Mouse (Mus musculus): ENCODE data around the gene Spint1.

Spint1 gene

DNA sequence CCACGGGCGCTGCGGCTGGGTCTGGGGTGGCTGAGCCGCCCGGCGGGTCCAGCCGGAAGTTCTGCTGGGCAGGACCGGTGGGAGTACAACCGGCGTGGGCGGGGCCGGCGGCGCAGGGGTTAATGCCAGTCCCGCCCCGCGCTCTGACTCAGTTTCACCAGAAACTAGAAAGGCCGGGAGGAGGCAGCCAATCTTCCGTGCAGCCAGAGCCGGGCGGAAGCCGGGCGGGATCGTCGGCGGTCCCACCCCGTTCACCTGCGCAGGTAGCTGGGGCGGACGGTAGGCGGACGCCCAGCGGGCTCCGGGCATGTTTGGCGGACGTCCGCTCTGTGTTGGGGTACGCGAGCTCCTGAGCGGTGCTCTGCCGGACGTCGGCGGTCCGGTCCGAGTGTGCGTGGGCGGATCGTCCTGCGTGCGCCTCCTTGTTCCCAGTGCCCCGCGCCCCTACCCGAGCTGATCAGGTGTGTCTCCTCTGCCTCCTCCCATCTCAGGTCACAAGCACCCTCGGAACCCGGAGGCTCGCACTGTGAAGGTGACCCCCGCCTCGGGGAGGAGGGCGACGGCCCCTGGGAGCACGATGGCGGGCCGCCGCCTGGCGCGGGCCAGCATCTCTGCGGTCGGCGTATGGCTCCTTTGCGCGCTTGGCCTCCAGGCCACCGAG, at the start of gene Spint1:
TSS of gene Spint1 (plus strand) at position 153 of the 661 bp plus-strand sequence.
- DNase-seq = peak in 1 of 2 experiments; percentile 14

DNA sequence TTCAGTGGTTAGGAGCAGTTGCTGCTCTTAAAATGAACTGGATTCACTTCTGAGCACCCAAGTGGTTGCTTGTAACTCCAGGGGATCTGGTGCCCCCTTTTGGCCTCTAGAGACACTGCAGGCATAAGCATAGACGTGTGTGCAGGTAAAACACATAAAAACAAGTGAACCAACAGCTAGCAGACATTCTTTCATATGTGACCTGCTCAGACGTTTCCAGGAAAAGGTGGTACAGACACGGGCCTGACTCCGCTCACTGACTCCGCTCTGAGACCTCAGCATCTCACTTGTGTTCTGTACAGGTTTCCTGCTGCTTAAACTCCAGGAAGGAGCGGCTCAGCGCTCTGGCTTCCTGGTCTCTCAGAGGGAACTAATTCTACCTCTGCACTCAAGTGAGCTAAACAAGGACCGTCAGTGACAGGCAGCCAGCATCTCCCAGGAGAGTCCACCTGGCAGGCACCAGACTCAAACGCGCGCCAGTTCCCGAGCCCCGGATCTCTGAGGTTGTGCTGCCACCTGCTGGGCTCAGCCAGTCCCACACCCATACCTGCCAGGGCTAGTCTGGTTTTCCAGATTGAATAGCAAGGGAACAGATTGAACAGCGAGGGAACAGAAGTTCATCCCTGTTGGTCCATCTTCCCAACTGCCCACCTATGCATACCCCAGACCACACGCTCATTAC, 48.0 kb upstream of the Spint1 start:
- DNase-seq = peak; percentile 68 to 87

DNA sequence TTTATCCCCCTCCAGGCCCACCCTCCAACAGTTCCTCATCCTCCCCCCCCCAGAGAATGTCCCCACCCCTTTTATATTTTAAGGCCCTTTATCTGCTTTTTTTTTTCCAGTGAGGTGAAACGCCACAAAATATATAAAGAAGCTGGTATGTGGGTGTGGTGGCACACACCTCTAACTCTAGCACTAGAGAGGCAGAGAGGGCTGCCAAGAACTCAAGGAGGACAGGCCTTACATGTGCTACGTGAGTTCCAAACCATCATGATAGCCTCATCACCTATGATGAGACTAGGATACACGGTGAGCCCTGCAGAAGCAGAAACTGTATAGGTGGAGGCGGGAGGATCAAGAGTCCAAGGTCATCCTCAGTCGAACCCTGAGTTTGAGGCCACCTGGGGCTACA, 46.2 kb upstream of the Spint1 start:
- no peak for DNase-seq

DNA sequence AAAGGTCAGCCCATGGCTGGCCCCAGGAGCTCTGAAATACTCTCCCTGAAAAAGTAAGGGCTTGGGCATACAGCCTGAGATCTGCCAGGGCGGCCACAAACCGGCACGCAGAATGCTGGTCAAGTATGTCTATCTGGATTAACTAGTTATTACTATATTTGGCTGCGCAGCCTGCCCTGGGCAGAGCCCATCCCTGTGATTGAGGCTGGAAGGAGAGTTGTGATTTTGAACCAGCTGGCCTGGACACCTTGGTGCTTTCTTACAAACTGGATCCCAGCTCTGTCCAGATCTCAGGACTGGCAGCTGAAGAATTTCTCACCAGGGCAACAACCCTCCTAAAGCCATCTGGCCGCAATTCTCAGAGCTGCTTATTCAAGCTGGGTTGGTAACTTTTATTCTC, 43.0 kb upstream of the Spint1 start:
- no peak for DNase-seq

DNA sequence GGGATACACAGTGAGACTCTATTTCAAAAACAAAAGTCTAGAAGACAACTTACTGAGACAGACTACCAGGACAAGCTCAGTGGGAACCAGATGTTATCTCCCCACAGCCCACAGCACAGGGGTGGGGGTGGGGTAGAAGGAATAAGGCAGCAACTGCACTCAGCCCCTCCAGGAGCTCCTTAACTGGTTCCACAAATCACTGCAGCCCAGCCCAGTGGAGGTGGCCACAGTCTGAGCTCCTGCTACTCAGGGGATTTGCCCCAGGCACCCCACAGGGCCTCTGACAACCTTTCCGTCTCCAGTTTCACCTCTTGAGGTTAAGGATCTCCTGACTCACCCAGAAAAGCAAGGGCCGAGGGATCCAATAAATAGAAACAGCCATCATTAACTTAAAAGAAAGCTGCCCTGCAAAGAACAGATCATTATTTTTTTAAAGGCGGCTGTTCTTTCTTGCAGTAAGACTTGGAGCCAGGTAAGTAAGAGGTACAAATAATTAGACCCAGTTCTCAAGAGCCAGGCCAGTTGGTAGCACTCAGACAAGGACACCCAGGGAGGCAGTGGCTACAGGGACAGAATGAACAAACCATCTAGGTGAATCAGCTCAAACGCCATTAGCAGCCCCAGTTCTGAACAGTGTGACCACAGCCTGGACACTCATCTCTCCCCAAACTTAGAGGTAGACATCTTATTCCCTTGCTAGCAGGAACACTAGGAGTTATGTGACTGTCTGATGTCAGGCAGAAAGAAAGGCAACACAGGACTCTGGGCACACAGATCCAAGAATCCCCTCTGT, 40.6 kb upstream of the Spint1 start:
- DNase-seq = no peak

DNA sequence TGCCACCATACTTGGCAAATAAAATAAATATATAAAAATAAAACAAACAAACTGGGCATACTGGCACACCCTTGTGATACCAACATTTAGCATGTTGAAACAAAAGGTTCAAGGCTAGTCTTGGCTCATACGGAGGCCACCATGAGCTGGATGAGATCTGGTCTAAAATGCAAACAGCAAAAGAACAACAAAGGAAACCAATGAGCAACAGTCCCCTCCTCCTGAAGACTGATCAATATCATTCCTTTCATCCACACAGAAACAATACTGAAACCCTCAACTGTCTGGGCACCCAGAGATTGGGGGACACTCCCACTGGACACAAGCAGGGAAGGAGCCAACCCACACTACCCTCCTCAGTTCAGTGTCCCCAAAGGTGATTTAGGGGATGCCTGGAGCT, 39.7 kb upstream of the Spint1 start:
- DNase-seq = no peak

DNA sequence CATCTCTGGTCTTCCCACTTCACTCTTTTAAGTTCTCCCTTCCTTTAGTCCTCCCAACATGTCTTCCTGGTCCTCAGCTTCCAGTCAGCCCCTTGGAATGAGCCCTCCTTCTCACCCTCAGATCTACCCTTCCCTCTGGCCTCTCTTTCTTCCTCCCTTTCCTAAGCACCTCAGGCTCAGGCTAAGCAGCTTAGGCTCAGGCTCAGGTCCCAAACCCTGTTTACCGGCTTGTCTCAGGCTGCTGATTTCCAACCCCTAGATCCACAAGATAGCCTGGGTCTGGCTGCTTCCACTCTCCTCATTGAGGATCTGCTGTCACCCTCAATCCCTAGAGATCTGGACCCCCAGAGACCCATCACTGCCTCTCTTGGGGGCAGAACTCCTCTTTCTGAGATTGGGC, 39.1 kb upstream of the Spint1 start:
- DNase-seq = no peak

DNA sequence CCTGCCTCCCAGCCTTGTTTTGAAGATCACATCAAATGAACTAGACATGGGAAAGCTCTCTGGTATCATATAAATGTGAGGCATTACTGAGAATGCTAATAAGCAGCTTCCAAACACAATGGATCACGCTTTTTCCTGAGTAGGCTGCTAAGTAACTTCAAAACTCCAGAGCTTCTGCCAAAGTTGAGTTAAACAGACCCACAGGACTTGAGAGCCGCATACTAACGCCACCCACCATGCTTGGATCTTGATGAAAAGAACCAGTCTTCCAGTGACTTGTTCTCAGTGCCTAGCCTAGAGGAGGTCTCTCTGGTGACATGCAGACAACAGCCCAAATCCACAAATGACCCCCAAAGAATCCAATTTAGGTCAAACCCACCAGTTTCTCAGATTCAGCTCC, 38.2 kb upstream of the Spint1 start:
- no peak for DNase-seq

DNA sequence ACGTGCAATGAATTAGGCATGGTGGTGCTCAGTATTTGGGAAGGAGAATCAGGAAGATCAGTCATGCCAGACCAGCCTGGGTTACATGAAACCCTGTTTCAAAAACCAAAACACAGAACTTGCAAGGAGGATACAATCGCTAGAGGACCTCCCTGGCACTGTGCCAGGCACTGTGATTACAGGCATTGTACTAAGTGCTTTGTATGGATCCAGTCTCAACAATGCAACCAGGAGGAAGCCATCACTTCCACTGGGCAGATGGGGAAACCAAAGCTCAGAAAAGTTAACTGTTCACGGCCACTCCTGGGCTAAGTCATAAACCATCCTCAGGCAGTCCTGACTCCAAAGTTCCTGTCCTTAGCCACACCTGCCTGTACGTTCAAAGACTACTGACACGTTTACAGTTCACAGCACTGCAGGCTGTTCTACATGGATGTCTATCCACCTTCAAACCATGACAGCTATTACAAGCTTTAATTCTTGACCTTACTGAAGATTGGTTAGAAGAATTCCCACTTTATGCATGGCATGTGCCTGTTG, 34.2 kb upstream of the Spint1 start:
- DNase-seq = no peak

DNA sequence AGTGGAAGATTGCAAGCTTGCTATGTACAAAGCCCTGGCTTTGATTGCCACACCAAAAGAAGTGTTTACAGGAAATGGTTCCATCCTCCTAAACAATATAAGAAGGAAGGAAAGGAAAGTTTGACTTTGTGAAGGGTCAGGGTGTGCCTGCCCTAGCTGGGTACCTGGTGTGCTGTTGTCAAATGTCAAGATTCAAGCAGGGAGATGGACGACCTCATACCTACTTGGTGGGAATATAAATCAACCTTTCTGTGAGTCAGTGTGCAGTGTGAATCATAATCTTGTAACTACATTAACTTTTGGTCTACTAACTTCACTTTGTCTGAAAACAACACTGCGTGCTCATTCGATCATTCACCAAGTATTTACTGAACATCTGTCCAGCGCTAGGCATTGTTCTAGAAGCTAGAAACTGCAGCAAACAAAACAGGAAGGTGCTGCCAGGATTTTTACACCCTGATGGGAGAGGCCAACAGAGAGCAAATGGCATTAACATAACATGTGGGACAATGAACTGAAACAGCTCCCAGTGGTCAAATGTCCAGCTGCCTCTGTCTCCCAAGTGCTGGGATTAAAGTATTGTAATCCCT, 33.2 kb upstream of the Spint1 start:
- DNase-seq = no peak

DNA sequence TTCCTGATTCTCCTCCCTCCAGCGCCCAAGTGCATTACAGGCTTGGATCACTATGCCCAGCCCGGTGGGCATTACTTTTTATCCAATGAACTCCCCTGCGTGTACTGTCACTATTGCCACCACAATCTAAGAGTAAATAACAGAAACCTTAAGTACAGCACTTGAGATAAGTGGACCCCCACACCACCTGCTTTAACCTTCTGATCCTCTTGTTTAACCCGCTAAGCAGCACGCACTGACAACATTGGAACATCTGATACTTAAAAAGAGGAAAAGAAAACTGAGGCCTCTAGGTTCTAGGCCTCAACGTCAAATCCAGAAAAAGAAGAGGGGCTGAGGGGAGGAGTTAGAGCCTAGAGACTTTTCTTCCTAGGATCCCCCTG, 29.2 kb upstream of the Spint1 start:
- no peak for DNase-seq

DNA sequence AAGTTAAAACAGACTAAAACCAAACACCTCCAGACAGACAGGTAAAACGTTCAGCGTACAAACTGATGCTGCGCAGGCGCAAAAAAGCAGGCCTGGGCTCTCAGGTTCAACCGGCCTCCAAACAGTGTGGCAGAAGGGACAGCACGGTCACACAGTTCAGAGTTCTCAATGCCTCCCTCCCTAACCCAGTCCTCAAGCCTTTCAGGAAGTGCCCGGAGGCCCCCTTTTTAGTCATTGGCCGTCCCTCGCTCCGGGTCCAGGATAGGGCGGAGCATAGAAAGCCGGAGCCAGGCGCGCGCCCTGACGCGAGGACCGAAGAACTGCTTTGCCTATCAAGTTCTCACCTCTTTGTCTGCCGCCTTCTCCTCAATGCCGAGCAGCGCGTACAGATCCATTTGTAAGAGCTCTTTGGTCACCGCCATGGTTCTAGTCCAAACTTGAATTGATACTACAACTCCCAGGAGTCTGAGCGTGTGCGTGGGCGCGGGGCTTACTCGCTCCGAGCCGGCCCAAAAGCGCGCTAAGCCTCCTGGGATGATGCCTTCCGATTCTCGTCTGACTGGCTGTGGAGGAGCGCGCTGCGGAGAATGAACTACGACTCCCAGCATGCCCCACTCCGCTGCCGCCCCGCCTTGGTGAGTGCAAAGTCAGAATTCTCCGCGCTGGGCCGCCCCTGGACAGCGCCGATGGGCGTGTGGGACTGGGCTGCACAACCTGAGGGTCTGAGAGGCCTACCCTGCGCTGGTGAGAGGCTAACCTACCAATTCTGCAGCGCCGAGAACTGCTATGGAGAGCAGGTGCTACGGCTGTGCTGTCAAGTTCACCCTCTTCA, 28.6 kb upstream of the Spint1 start, which contains the start of the genes Zfyve19 and Dnajc17:
TSS of gene Zfyve19 (plus strand) at position 274 of the 832 bp plus-strand sequence.
TSS of gene Dnajc17 (minus strand) at position 452 of the 832 bp plus-strand sequence.
- peak; percentile 88 to 90 for DNase-seq

DNA sequence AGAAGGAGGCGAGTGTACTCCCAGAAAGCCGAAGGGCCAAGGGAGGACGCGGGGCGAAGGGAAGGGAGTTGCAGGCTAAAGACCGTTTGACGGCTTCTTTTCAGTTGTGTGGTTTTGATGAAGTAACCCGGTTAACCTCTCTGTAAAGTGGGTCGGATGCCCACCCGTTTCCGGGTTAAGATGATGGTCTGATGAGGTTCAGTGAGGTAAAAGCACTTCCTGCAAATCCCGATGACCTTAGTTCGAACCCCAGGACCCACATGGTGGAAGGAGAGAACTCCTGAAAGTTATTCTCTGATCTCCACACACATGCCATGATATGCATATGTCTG, 28.0 kb upstream of the Spint1 start:
- DNase-seq = no peak

DNA sequence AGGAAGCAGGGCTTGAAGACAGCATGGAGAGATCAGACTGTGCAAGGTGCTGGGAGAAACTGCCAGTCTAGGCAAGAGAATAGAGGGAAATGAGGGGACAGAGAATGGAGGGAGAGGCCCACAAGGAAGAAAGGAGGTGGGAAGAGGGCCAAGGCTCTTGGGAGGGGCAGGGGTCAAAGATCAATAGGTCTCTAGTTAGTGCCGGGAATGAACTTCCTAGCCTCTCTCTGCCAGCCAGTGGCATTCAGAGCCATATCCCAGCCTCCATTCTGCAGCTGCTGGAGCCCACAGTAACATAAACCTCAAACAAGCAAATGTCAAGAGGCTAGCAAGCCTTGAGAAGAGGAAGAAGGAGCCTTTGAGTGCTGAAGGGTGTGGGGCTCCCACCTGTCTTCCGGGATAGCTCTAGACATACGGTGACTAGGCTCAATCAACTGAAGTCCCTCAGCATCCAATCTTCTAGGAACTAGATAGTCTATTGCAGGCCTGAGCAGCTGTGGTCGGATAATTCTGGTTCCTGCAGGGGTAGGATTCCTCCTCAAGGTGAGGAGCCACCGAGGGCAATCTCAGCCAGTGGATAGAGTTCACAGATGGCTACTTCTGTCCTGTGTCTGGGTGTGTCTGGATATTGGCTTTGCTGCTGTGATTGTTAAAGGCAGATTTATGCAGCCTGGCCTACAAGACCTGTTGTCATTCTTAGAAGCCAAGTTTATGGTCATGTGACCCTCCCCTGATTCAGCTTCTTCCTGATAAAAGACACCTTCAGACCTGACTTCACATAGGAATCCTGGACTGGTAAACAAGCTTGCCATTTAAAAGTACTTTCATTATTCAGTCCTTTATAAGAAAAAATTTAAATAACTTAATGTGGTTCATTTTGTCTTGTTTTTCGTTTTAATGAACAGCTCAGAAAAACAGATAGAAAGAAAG, 7.1 kb upstream of the Spint1 start, which contains the start of gene Ppp1r14d:
TSS of gene Ppp1r14d (minus strand) at position 132 of the 930 bp plus-strand sequence.
- DNase-seq = no peak

DNA sequence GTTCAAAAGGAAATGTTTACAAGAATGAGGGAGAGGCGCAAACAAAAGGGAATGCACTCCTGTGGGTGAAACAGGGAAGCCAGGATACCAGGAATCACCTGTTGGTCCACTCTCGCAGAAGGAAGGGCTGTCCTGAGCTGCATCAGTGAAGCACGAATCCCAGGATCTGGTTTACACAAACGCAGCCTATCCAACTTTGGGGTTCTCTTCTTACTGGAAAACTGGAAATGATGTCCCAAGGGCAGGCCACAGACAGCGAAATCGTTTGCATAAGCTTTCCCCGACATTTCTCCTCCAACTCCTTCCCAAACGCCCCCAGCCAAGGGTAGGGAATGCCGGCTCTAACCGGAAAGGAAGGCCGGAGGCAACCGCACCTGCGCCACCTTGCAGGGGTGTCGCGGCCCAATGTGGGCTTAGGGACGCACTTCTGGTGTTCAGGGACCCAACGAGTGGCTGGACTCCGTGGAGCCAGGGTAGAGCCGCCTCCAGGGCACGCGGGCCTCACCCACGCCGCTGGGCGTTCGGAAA, 416 bp upstream of the Spint1 start:
- no peak for DNase-seq

DNA sequence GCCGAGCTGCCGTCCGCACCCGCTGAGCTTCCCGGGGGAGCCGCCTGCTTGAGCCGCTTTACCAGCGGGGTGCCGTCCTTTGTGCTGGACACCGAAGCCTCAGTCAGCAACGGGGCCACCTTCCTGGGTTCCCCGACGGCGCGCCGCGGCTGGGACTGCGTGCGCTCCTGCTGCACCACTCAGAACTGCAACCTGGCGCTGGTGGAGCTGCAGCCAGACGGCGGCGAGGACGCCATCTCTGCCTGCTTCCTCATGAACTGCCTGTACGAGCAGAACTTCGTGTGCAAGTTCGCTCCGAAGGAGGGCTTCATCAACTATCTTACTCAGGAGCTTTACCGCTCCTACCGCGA, 684 bp downstream of the Spint1 start:
- no peak for DNase-seq

DNA sequence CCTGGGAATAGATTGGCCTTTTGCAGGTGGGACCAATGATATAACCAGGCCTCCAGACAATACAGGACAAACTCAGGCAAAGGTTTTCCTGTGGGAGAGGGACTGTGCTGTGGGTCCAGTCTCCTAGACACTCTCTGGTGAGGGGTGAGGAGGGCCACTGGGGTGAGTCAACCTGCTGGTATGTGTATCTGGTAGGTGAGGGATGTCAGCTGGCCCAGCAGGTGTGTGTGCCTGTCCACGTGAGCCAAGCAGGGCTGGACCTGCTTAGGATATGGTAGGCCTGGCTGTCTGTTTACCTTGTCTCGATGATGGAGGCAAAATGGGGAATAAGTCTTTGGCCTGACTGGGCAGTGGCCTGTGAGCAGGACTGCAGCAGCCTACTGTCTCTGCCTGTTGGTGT, 1.5 kb downstream of the Spint1 start:
- no peak for DNase-seq

DNA sequence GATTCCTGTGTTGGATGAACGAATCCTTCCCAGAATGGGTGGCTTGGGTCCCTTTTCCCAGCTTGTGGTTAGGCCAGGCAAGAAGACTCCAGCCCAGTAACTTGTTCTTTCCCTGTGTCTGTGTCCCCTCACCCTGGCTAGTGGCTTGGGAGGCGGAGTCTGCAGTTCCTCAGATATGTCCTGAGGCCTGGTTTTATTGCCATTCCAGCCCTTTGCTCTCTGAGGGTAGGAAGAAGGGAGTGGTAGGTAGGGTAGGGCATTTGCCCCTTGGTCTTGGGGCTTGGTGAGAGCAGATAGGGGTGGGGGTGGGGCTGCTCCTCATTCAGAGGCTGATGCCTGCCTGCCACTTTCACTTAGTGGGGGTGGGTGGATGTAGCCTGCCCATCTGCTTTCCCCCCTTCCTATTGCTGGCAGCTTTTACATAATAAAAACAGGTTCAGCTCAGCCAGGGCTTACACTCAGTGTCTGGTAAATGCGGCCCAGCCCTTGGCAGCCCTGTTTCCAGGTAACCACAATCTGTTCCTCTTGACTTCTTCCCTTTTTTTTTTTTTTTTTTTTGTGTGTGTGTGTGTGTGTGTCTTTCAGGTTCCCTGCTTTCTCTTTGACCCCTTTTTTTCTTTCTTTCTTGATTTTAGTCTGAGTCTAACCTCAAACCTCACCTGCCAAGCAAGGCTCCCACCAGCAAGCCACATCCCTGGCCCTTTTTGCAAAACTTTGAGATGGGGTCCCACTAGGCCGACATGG, 3.1 kb downstream of the Spint1 start:
- DNase-seq = no peak

DNA sequence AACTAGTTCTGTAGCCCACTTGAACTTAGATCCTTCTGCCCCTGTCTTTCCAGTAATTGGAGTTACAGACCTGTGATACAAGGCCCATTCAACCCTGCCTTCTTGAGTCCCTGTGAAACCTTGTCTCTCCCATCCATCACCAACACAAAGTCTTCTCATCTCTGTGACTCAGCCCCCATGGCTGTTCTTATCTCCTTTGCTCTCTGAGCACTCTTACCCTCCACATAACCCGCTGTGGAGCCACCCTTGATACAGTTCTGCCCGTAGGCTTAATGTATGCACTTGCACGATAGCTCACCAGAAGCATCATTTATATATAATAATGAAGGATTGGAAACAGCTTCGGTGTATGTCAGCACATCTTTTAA, 3.6 kb downstream of the Spint1 start:
- DNase-seq = no peak

DNA sequence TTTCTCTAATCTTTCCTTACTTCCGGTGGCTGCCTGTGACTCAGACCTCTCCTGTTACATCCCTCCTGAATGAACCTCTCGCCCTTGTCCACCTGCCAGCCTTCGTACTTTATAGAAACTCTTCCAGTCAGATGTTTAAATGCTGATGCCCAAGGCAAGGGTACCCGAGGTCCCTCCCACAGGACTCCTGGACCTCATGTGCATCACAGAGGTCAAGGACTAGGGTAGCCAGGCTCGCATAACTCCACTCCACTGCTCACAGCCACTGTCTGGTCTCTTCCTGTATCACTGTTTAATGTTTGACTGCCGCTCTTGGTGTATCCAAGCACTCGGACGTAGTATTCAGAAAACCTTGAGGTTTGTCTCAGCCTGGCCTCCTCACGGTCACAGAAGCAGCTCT, 5.4 kb downstream of the Spint1 start:
- no peak for DNase-seq

Data from spleen, adult 18-20 months (tissue).